Mouse (Mus musculus): ENCODE results near the gene Crcp. TPM values are rescaled to one million over a fixed set of nuclear protein-coding genes. Genes with fewer than 3 reads are reported as not detected.

The Crcp gene
- polyA plus RNA-seq, 1 experiment from 2014 or later = 39.7 TPM

- ATAC-seq = peak; percentile 65
- H3K27me3 ChIP-seq = no peaks in the 10 kb centered on the region
- no peak for DNase-seq (ENCODE audit: low read depth, low spot score)
- CTCF ChIA-PET = interaction anchor here (1.0 to 1.7 kb wide), 3 partner anchors 35 to 41 kb away, joined by 3 to 8 read pairs (median 4); no protein-coding TSS in a partner anchor
- POLR2A ChIA-PET = interaction anchor here (1.2 kb wide), 2 partner anchors 18 to 19 kb away, joined by 3 to 4 read pairs; no protein-coding TSS in a partner anchor
- in situ Hi-C loops (cut with MboI; ENCODE audit: low pct_unique_long_range_greater_than_20kb) = no loop called here
- TF ChIP-seq CTCF (IDR thresholded peaks at IDR 0.05) = no peak
Observed at GRCm38 (mm10) chr5:130002301-130003146, 26.6 kb upstream of the Crcp start, which contains the start of gene Gusb. Gene Gusb (minus strand): TSS chr5:130003049.

GRCm38 (mm10) chr5:130003229-130003628 is 25.9 kb upstream of the Crcp start:
- in situ Hi-C loops (cut with MboI; ENCODE audit: low pct_unique_long_range_greater_than_20kb) = no loop called here
- TF ChIP-seq CTCF (IDR thresholded peaks at IDR 0.05) = no peak
- POLR2A ChIA-PET = interaction anchor here (0.6 to 1.2 kb wide), 2 partner anchors 18 to 260 kb away, joined by 3 read pairs; no protein-coding TSS in a partner anchor
- DNase-seq (ENCODE audit: low read depth, low spot score) = no peak
- H3K27me3 ChIP-seq = no peaks in the 10 kb centered on the region
- no peak for ATAC-seq
- CTCF ChIA-PET = interaction anchor here (1.0 to 1.7 kb wide), 4 partner anchors 9 to 41 kb away, joined by 3 to 8 read pairs (median 4); no protein-coding TSS in a partner anchor

- ATAC-seq (no peak), DNase-seq (ENCODE audit: low read depth, low spot score) (no peak)
- in situ Hi-C loops (cut with MboI; ENCODE audit: low pct_unique_long_range_greater_than_20kb) = no loop called here
- peak; percentile 77 for TF ChIP-seq CTCF (IDR thresholded peaks at IDR 0.05)
- no peaks in the 10 kb centered on the region for H3K27me3 ChIP-seq
- ChIA-PET POLR2A (interaction anchor here (0.6 kb wide), 1 partner anchor 98 kb away, joined by 3 read pairs; no protein-coding TSS in a partner anchor), CTCF (interaction anchor here (1.0 to 3.7 kb wide), 3 partner anchors 11 to 31 kb away, joined by 3 to 28 read pairs (median 6); no protein-coding TSS in a partner anchor)
Observed at GRCm38 (mm10) chr5:130007344-130007743, 21.7 kb upstream of the Crcp start.

GRCm38 (mm10) chr5:130008034-130008590 is 21.0 kb upstream of the Crcp start:
- ChIA-PET POLR2A (interaction anchor here (0.6 to 0.7 kb wide), 2 partner anchors 14 to 99 kb away, joined by 3 read pairs; no protein-coding TSS in a partner anchor), CTCF (interaction anchor here (2.8 to 3.7 kb wide), 2 partner anchors 9 to 15 kb away, joined by 12 to 28 read pairs; no protein-coding TSS in a partner anchor)
- ATAC-seq (no peak), DNase-seq (ENCODE audit: low read depth, low spot score) (no peak)
- no peak for TF ChIP-seq CTCF (IDR thresholded peaks at IDR 0.05)
- H3K27me3 ChIP-seq = no peaks in the 10 kb centered on the region
- in situ Hi-C loops (cut with MboI; ENCODE audit: low pct_unique_long_range_greater_than_20kb) = no loop called here

GRCm38 (mm10) chr5:130009784-130010183 is 19.3 kb upstream of the Crcp start:
- H3K27me3 ChIP-seq = no peaks in the 10 kb centered on the region
- TF ChIP-seq CTCF (IDR thresholded peaks at IDR 0.05) = no peak
- in situ Hi-C loops (cut with MboI; ENCODE audit: low pct_unique_long_range_greater_than_20kb) = no loop called here
- DNase-seq (ENCODE audit: low read depth, low spot score) (no peak), ATAC-seq (no peak)
- CTCF ChIA-PET = interaction anchor here (1.1 to 3.7 kb wide), 5 partner anchors 10 to 33 kb away, joined by 3 to 28 read pairs (median 4); no protein-coding TSS in a partner anchor
- POLR2A ChIA-PET = no interaction called here

GRCm38 (mm10) chr5:130010961-130011360 is 18.1 kb upstream of the Crcp start:
- no peaks in the 10 kb centered on the region for H3K27me3 ChIP-seq
- no peak for ATAC-seq
- TF ChIP-seq CTCF (IDR thresholded peaks at IDR 0.05) = peak; percentile 74
- ChIA-PET CTCF (interaction anchor here (0.9 to 2.8 kb wide), 5 partner anchors 11 to 33 kb away, joined by 3 to 12 read pairs (median 4); no protein-coding TSS in a partner anchor), POLR2A (no interaction called here)
- no peak for DNase-seq (ENCODE audit: low read depth, low spot score)
- in situ Hi-C loops (cut with MboI; ENCODE audit: low pct_unique_long_range_greater_than_20kb) = no loop called here

- TF ChIP-seq CTCF (IDR thresholded peaks at IDR 0.05) = no peak
- in situ Hi-C loops (cut with MboI; ENCODE audit: low pct_unique_long_range_greater_than_20kb) = no loop called here
- DNase-seq (ENCODE audit: low read depth, low spot score) = no peak
- ATAC-seq = no peak
- CTCF ChIA-PET = interaction anchor here (1.2 to 2.8 kb wide), 2 partner anchors 17 to 122 kb away, joined by 3 to 8 read pairs; no protein-coding TSS in a partner anchor
- POLR2A ChIA-PET = interaction anchor here (1.4 kb wide), 1 partner anchor 9 kb away, joined by 4 read pairs; no protein-coding TSS in a partner anchor
- H3K27me3 ChIP-seq = no peaks in the 10 kb centered on the region
Observed at GRCm38 (mm10) chr5:130015104-130015503, 14.0 kb upstream of the Crcp start.

GRCm38 (mm10) chr5:130019461-130019860 is 9.6 kb upstream of the Crcp start:
- in situ Hi-C loops (cut with MboI; ENCODE audit: low pct_unique_long_range_greater_than_20kb) = no loop called here
- DNase-seq (ENCODE audit: low read depth, low spot score) (no peak), ATAC-seq (no peak)
- no peak for TF ChIP-seq CTCF (IDR thresholded peaks at IDR 0.05)
- POLR2A ChIA-PET = no interaction called here
- CTCF ChIA-PET = interaction anchor here (1.2 kb wide), 1 partner anchor 10 kb away, joined by 3 read pairs; no protein-coding TSS in a partner anchor
- no peaks in the 10 kb centered on the region for H3K27me3 ChIP-seq

- DNase-seq (ENCODE audit: low read depth, low spot score) = no peak
- ATAC-seq = no peak
- POLR2A ChIA-PET = interaction anchor here (0.6 to 1.3 kb wide), 4 partner anchors 8 to 151 kb away, joined by 3 to 5 read pairs (median 3); partner anchors contain the start of gene Gusb
- in situ Hi-C loops (cut with MboI; ENCODE audit: low pct_unique_long_range_greater_than_20kb) = no loop called here
- H3K27me3 ChIP-seq = no peaks in the 10 kb centered on the region
- CTCF ChIA-PET = interaction anchor here (1.4 to 4.6 kb wide), 9 partner anchors 10 to 87 kb away, joined by 3 to 28 read pairs (median 6); no protein-coding TSS in a partner anchor
- TF ChIP-seq CTCF (IDR thresholded peaks at IDR 0.05) = no peak
Observed at GRCm38 (mm10) chr5:130021361-130021966, 7.6 kb upstream of the Crcp start.

- in situ Hi-C loops (cut with MboI; ENCODE audit: low pct_unique_long_range_greater_than_20kb) = no loop called here
- no peak for TF ChIP-seq CTCF (IDR thresholded peaks at IDR 0.05)
- no peaks in the 10 kb centered on the region for H3K27me3 ChIP-seq
- ATAC-seq (no peak), DNase-seq (ENCODE audit: low read depth, low spot score) (no peak)
- ChIA-PET POLR2A (interaction anchor here (0.6 to 1.3 kb wide), 4 partner anchors 9 to 59 kb away, joined by 3 to 5 read pairs (median 3); partner anchors contain the start of gene Gusb), CTCF (interaction anchor here (1.1 to 4.6 kb wide), 11 partner anchors 9 to 88 kb away, joined by 3 to 28 read pairs (median 6); no protein-coding TSS in a partner anchor)
Observed at GRCm38 (mm10) chr5:130022366-130022765, 6.7 kb upstream of the Crcp start.
